ENCODE assay signal across 8 mouse cellular contexts in genomic region chr4:124700248-124700971, GRCm38 (mm10). TPM values are rescaled to one million over a fixed set of nuclear protein-coding genes. Genes with fewer than 3 reads are reported as not detected.
DNase-seq lines count a peak whose midpoint lies in the region.

Gene Fhl3, plus strand, starts transcription at chr4:124700701.

- peaks cover under 1% of the 10 kb centered on the region; the same call in 1 of the 2 replicates for H3K36me3 ChIP-seq in forebrain, embryonic 10.5 days (replicated peaks)
- no peaks in the 10 kb centered on the region for H3K36me3 ChIP-seq in splenic B cell, adult 2 months (ENCODE audit: control insufficient read depth, insufficient read depth, low read length, poor library complexity, severe bottlenecking)

- WGBS in forebrain, embryonic 10.5 days, result under 1% methylated on average over 51 of the region's 59 CpGs

- H3K4me3 ChIP-seq in forebrain, embryonic 10.5 days, result peak within 1 kb of the TSS; percentile 91

- no peaks in the 10 kb centered on the region for H3K9me3 ChIP-seq in forebrain, embryonic 10.5 days

- DNase-seq in 3134 (ENCODE audit: extremely low read depth, insufficient read length, low spot score), result peak; percentile 88
- peak; percentile 72 for DNase-seq in Muller cell, postnatal 12 days (ENCODE audit: inconsistent ontology term)
- peak; percentile 76 for DNase-seq in forebrain, embryonic 10.5 days (ENCODE audit: extremely low spot score, low spot score)
- DNase-seq in heart, postnatal 14 days, result peak; percentile 69 to 77
- DNase-seq in kidney, postnatal 4 days, result peak; percentile 84 to 90
- DNase-seq in mesoderm, embryonic 11.5 days (ENCODE audit: low read depth, low spot score), result peak; percentile 81
- peak; percentile 77 for DNase-seq in splenic B cell, adult 2 months (ENCODE audit: low read depth, low spot score)
- no peak for DNase-seq in cerebellum, adult 9-10 months

- H3K4me1 ChIP-seq in forebrain, embryonic 10.5 days, result peaks cover 75% of the 10 kb centered on the region

- intact Hi-C loops in heart, postnatal 14 days (cut with DNase I), result no loop called here

- H3K27ac ChIP-seq in forebrain, embryonic 10.5 days, result peak within 1 kb of the TSS; percentile 94

- H3K27me3 ChIP-seq in forebrain, embryonic 10.5 days (ENCODE audit: poor library complexity, severe bottlenecking), result peaks cover 29% of the 10 kb centered on the region
- no peaks in the 10 kb centered on the region for H3K27me3 ChIP-seq in splenic B cell, adult 2 months (ENCODE audit: control insufficient read depth, insufficient read depth, low read length, poor library complexity, severe bottlenecking)

RNA-seq across cellular contexts. Expression of gene Fhl3, which starts in this region (rescaled TPM):
- 5.5 and 8.7 TPM in 2 replicates for polyA plus RNA-seq in forebrain, embryonic 10.5 days (2016; fragmentation: Nextera tagmentation; extraction: Ambion mirVana)
- total RNA-seq in heart, postnatal 14 days (2021), result 10 to 100 TPM; 13.0 to 13.9 TPM
